In genomic region chr2:61310405-61310804, GRCm38 (mm10) we compare ENCODE assay signal across 25 mouse cellular contexts.
DNase-seq lines count a peak whose midpoint lies in the region; ATAC-seq and TF ChIP-seq lines count a peak whose summit lies in the region.
"Had no signal": no experiment of that assay in that cellular context is flagged by ENCODE, and none has a peak within 500 bp of the region (broad histone marks: within the 10 kb centered on the region; RNA-seq: fewer than 3 reads in every experiment).

No protein-coding gene starts in this region.

- DNase-seq in embryonic facial prominence, embryonic 14.5 days (ENCODE audit: low spot score), result peak; percentile 89
- no peak for DNase-seq in embryonic facial prominence, embryonic 10.5 days (ENCODE audit: low spot score)
- peak; percentile 72 for DNase-seq in hindbrain, postnatal 0 days (ENCODE audit: low spot score)
- DNase-seq in hindbrain, embryonic 11.5 days (ENCODE audit: low spot score), result no peak
- peak; percentile 14 for DNase-seq in lung, postnatal 10 days
- DNase-seq in lung, postnatal 4 days, result no peak
- peak; percentile 68 for DNase-seq in brain, embryonic 14.5 days (ENCODE audit: low read depth)
- DNase-seq in ovary, postnatal 14 days (ENCODE audit: low spot score), result no peak
- DNase-seq: adrenal gland, postnatal 10 days; cerebellum, adult 9-10 months; gastrocnemius, postnatal 10 days; heart, adult 2 months; heart, postnatal 14 days; kidney, postnatal 25 days; layer of hippocampus, postnatal 36 days; lung, adult 18-20 months; lung, postnatal 14 days; right cerebral cortex, postnatal 25 days; thymus, postnatal 25 days had no signal

- no peaks in the 10 kb centered on the region for H3K36me3 ChIP-seq in embryonic facial prominence, embryonic 14.5 days (ENCODE audit: control insufficient read depth, insufficient read depth, low read length)
- no peaks in the 10 kb centered on the region for H3K36me3 ChIP-seq in embryonic facial prominence, embryonic 10.5 days (replicated peaks)
- no peaks in the 10 kb centered on the region for H3K36me3 ChIP-seq in hindbrain, postnatal 0 days (ENCODE audit: insufficient read depth, low read length)
- H3K36me3 ChIP-seq in hindbrain, embryonic 11.5 days (ENCODE audit: control insufficient read depth, insufficient read depth, low read length), result no peaks in the 10 kb centered on the region
- H3K36me3 ChIP-seq: forebrain, embryonic 12.5 days; heart, embryonic 13.5 days; hindbrain, embryonic 15.5 days; limb, embryonic 12.5 days; liver, embryonic 12.5 days had no signal

- no peak overlapping the region for H3K4me2 ChIP-seq in embryonic facial prominence, embryonic 14.5 days (ENCODE audit: low read depth, low read length)
- H3K4me2 ChIP-seq in hindbrain, postnatal 0 days (ENCODE audit: low read depth, low read length), result no peak overlapping the region
- H3K4me2 ChIP-seq in hindbrain, embryonic 11.5 days (replicated peaks; ENCODE audit: low read depth, low read length), result no peak overlapping the region
- H3K4me2 ChIP-seq: forebrain, embryonic 12.5 days; heart, embryonic 13.5 days; hindbrain, embryonic 15.5 days; limb, embryonic 12.5 days; liver, embryonic 12.5 days had no signal

- ATAC-seq in embryonic facial prominence, embryonic 14.5 days (ENCODE audit: low read depth), result peak; percentile 53; the same call in 1 of the 2 replicates
- 0 out of 2 replicates have a peak, but pooled peaks have one; percentile 59 for ATAC-seq in hindbrain, postnatal 0 days
- no peak for ATAC-seq in hindbrain, embryonic 11.5 days (ENCODE audit: low FRiP score)
- ATAC-seq: intestine, embryonic 16.5 days; liver, embryonic 12.5 days had no signal

- no peak for TF ChIP-seq CTCF in hindbrain, postnatal 0 days (IDR thresholded peaks at IDR 0.05; ENCODE audit: low read depth)
- TF ChIP-seq CTCF in brain, embryonic 14.5 days (IDR thresholded peaks at IDR 0.05; ENCODE audit: borderline replicate concordance, extremely low read depth, insufficient read depth, insufficient read length), result no peak

- H3K27me3 ChIP-seq in embryonic facial prominence, embryonic 14.5 days (replicated peaks; ENCODE audit: control insufficient read depth, insufficient read depth, low read length), result no peaks in the 10 kb centered on the region
- H3K27me3 ChIP-seq in embryonic facial prominence, embryonic 10.5 days (replicated peaks; ENCODE audit: low read depth, poor library complexity, severe bottlenecking), result no peaks in the 10 kb centered on the region
- no peaks in the 10 kb centered on the region for H3K27me3 ChIP-seq in hindbrain, postnatal 0 days (ENCODE audit: insufficient read depth, low read length)
- H3K27me3 ChIP-seq in hindbrain, embryonic 11.5 days (ENCODE audit: control insufficient read depth, insufficient read depth, low read length), result no peaks in the 10 kb centered on the region
- H3K27me3 ChIP-seq: forebrain, embryonic 12.5 days; heart, embryonic 13.5 days; hindbrain, embryonic 15.5 days; limb, embryonic 12.5 days; liver, embryonic 12.5 days had no signal

- H3K4me3 ChIP-seq in embryonic facial prominence, embryonic 14.5 days (ENCODE audit: low read depth, low read length), result no peak overlapping the region
- no peak overlapping the region for H3K4me3 ChIP-seq in embryonic facial prominence, embryonic 10.5 days
- H3K4me3 ChIP-seq in hindbrain, postnatal 0 days (ENCODE audit: low read length), result no peak overlapping the region
- H3K4me3 ChIP-seq in hindbrain, embryonic 11.5 days (ENCODE audit: low read depth, low read length), result no peak overlapping the region
- H3K4me3 ChIP-seq: forebrain, embryonic 12.5 days; heart, adult 2 months; heart, embryonic 13.5 days; hindbrain, embryonic 15.5 days; limb, embryonic 12.5 days; liver, embryonic 12.5 days had no signal

- H3K27ac ChIP-seq in embryonic facial prominence, embryonic 14.5 days (replicated peaks; ENCODE audit: low read depth, low read length), result no peak overlapping the region
- H3K27ac ChIP-seq in embryonic facial prominence, embryonic 10.5 days (replicated peaks), result no peak overlapping the region
- no peak overlapping the region for H3K27ac ChIP-seq in hindbrain, postnatal 0 days
- no peak overlapping the region for H3K27ac ChIP-seq in hindbrain, embryonic 11.5 days (ENCODE audit: low read depth, low read length)
- H3K27ac ChIP-seq: forebrain, embryonic 12.5 days; heart, adult 2 months; heart, embryonic 13.5 days; hindbrain, embryonic 15.5 days; limb, embryonic 12.5 days; liver, embryonic 12.5 days had no signal

- H3K9ac ChIP-seq in embryonic facial prominence, embryonic 14.5 days (ENCODE audit: low read depth, low read length), result no peak overlapping the region
- H3K9ac ChIP-seq in hindbrain, postnatal 0 days (replicated peaks; ENCODE audit: low read length), result no peak overlapping the region
- H3K9ac ChIP-seq in hindbrain, embryonic 11.5 days (ENCODE audit: low read depth, low read length), result no peak overlapping the region
- H3K9ac ChIP-seq: forebrain, embryonic 12.5 days; heart, embryonic 13.5 days; hindbrain, embryonic 15.5 days; limb, embryonic 12.5 days; liver, embryonic 12.5 days had no signal

- peaks cover 12% of the 10 kb centered on the region; the same call in 1 of the 2 replicates for H3K4me1 ChIP-seq in embryonic facial prominence, embryonic 14.5 days (ENCODE audit: control insufficient read depth, insufficient read depth, low read length)
- H3K4me1 ChIP-seq in embryonic facial prominence, embryonic 10.5 days, result 0 out of 2 replicates have a peak, but pooled peaks cover 4% of the 10 kb centered on the region
- H3K4me1 ChIP-seq in hindbrain, postnatal 0 days (ENCODE audit: insufficient read depth, low read length), result no peaks in the 10 kb centered on the region
- H3K4me1 ChIP-seq in hindbrain, embryonic 11.5 days (replicated peaks; ENCODE audit: control insufficient read depth, insufficient read depth, low read length), result no peaks in the 10 kb centered on the region
- H3K4me1 ChIP-seq: forebrain, embryonic 12.5 days; heart, embryonic 13.5 days; hindbrain, embryonic 15.5 days; limb, embryonic 12.5 days; liver, embryonic 12.5 days had no signal

- 42% methylated on average over 4 of the region's 4 CpGs for WGBS in embryonic facial prominence, embryonic 14.5 days
- 64% methylated on average over 4 of the region's 4 CpGs for WGBS in embryonic facial prominence, embryonic 10.5 days
- WGBS in hindbrain, postnatal 0 days, result 37% methylated on average over 4 of the region's 4 CpGs
- WGBS in hindbrain, embryonic 11.5 days, result 74% methylated on average over 4 of the region's 4 CpGs

- no peak for TF ChIP-seq POLR2A in brain, embryonic 14.5 days (IDR thresholded peaks at IDR 0.05; ENCODE audit: borderline replicate concordance, extremely low read depth, insufficient read depth, insufficient read length, poor library complexity, severe bottlenecking)

- no peaks in the 10 kb centered on the region for H3K9me3 ChIP-seq in embryonic facial prominence, embryonic 14.5 days (ENCODE audit: control insufficient read depth, low read length)
- H3K9me3 ChIP-seq in embryonic facial prominence, embryonic 10.5 days, result no peaks in the 10 kb centered on the region
- no peaks in the 10 kb centered on the region for H3K9me3 ChIP-seq in hindbrain, postnatal 0 days (ENCODE audit: low read length)
- H3K9me3 ChIP-seq in hindbrain, embryonic 11.5 days (ENCODE audit: control insufficient read depth, low read length), result no peaks in the 10 kb centered on the region
- H3K9me3 ChIP-seq: forebrain, embryonic 12.5 days; heart, embryonic 13.5 days; hindbrain, embryonic 15.5 days; limb, embryonic 12.5 days; liver, embryonic 12.5 days had no signal

Comparison
In these comparisons a context has a peak if more than half of its experiments do, and no peak if none do; other contexts are left out.
1. DNase-seq: peak in embryonic facial prominence, embryonic 14.5 days (single experiment), hindbrain, postnatal 0 days (single experiment), lung, postnatal 10 days (single experiment) and brain, embryonic 14.5 days (single experiment); none in embryonic facial prominence, embryonic 10.5 days (single experiment), hindbrain, embryonic 11.5 days (single experiment), lung, postnatal 4 days (0 of 2) and ovary, postnatal 14 days (single experiment).